Mouse (Mus musculus) left cerebral cortex, adult 8-10 months (tissue): ENCODE data around the gene Vmn1r152. TPM values are rescaled to one million over a fixed set of nuclear protein-coding genes. Genes with fewer than 3 reads are reported as not detected.
"Not testable (repeated sequence)": the region's sequence is repeated elsewhere in the genome, so short reads cannot be mapped to it uniquely, and the experiment has no call there.

Source experiments
- DNase-seq, 2 experiments: peaks; one replicate each; pipeline ENCODE4 v3.0.0; 2022; ENCODE audit warnings: low spot score in 2 of 2
- total RNA-seq, 4 experiments: library from RNA; stranded (reverse); gene quantifications; 2 replicates each; pipeline ENCODE4 v1.2.4; 2022

The Vmn1r152 gene
- total RNA-seq, result not detected

- DNase-seq, result not testable (repeated sequence)
Measured at GRCm38 (mm10) chr7:22522667-22523066, at the start of gene Vmn1r152. Vmn1r152 (plus strand) TSS chr7:22522967.

DNA sequence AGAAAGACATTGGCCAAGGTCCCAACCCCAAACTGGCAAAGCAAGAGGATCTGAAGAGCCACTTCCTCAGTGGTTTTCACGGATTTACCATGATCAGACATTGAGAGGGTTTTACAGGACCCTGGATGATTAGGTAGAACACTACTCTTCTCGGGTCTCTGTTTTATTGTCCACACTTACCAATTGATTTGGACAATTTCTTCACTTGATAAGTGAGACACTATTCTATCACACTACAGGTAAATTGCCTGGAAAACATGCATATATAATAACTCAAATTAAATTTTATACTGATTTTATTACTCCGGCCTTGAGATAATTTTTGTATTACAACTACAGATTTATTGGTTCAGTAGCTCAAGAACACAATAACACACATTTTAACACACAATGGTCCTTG, 23.2 kb upstream of the Vmn1r152 start, which contains the start of gene Vmn1r151:
TSS of gene Vmn1r151 (minus strand) at position 101 of the 400 bp plus-strand sequence.
- not testable (repeated sequence) for DNase-seq

DNA sequence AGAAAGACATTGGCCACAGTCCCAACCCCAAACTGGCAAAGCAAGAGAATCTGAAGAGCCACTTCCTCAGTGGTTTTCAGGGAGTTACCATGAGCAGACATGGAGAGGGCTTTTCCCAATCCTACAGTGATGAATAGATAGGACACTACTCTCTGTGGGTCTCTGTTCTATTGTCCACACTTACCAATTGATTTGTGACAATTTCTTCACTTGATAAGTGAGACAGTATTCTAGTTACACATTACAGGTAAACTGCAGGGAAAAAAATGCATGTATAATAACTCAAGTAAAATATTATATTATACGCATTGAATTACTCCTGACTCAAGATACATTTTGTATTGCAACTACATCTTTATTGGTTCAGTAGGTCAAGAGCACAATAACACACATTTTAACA, 12.0 kb downstream of the Vmn1r152 start, which contains the start of gene Gm8677:
TSS of gene Gm8677 (minus strand) at position 101 of the 400 bp plus-strand sequence.
- DNase-seq, result not testable (repeated sequence)

DNA sequence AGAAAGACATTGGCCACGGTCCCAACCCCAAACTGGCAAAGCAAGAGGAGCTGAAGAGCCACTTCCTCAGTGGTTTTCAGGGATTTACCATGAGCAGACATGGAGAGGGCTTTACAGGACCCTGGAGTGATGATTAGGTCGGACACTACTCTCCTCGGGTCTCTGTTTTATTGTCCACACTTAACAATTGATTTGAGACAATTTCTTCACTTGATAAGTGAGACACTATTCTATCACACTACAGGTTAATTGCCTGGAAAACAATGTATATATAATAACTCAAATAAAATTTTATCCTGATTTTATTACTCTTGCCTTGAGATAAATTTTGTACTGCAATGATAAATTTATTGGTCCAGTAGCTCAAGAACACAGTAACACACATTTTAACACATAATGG, 42.5 kb downstream of the Vmn1r152 start, which contains the start of gene Gm4201:
TSS of gene Gm4201 (minus strand) at position 101 of the 400 bp plus-strand sequence.
- DNase-seq, result not testable (repeated sequence)

Other genes starting within 250 kb of the Vmn1r152 start
- not detected for gene Gm4187, start 193.2 kb upstream of the Vmn1r152 start, total RNA-seq
- gene Gm8660, start 151.9 kb upstream of the Vmn1r152 start, total RNA-seq, result not detected
- not detected for gene Vmn1r148, start 109.4 kb upstream of the Vmn1r152 start, total RNA-seq
- not detected for gene Vmn1r149, start 84.7 kb upstream of the Vmn1r152 start, total RNA-seq
- gene Gm10665, start 58.9 kb upstream of the Vmn1r152 start, total RNA-seq, result not detected
- gene Vmn1r151, start 23.3 kb upstream of the Vmn1r152 start, total RNA-seq, result not detected
- not detected for gene Gm8677, start 11.9 kb downstream of the Vmn1r152 start, total RNA-seq
- gene Gm4201, start 42.4 kb downstream of the Vmn1r152 start, total RNA-seq, result not detected
- not detected for gene Gm4565, start 65.2 kb downstream of the Vmn1r152 start, total RNA-seq
- gene Vmn1r155, start 135.1 kb downstream of the Vmn1r152 start, total RNA-seq, result not detected
- gene Gm8693, start 169.3 kb downstream of the Vmn1r152 start, total RNA-seq, result not detected
- not detected for gene Gm4567, start 196.7 kb downstream of the Vmn1r152 start, total RNA-seq
- not detected for gene Vmn1r157, start 238.7 kb downstream of the Vmn1r152 start, total RNA-seq